ENCODE assay signal across 17 mouse cellular contexts in genomic region chr5:111824600-111825130, GRCm38 (mm10).
DNase-seq lines count a peak whose midpoint lies in the region; ATAC-seq lines count a peak whose summit lies in the region.
"Had no signal": no experiment of that assay in that cellular context is flagged by ENCODE, and none has a peak within 500 bp of the region (broad histone marks: within the 10 kb centered on the region; RNA-seq: fewer than 3 reads in every experiment).

No protein-coding gene starts in this region.

- H3K27me3 ChIP-seq in intestine, embryonic 15.5 days (replicated peaks): no peaks in the 10 kb centered on the region
- H3K27me3 ChIP-seq: embryonic facial prominence, embryonic 15.5 days; liver, embryonic 15.5 days had no signal

- peaks cover 8% of the 10 kb centered on the region for H3K4me1 ChIP-seq in intestine, embryonic 15.5 days (replicated peaks)
- H3K4me1 ChIP-seq: liver, embryonic 15.5 days had no signal

- no peak overlapping the region for H3K4me3 ChIP-seq in intestine, embryonic 15.5 days (replicated peaks)
- H3K4me3 ChIP-seq: embryonic facial prominence, embryonic 15.5 days; forebrain, embryonic 12.5 days; heart, embryonic 13.5 days; liver, embryonic 15.5 days; midbrain, embryonic 10.5 days; myocyte had no signal

- peak; percentile 59; the same call in 1 of the 2 replicates for ATAC-seq in intestine, embryonic 15.5 days
- ATAC-seq: CD4-positive, CD25-positive, alpha-beta regulatory T cell, adult 4 months; hindbrain, embryonic 16.5 days had no signal

- peak overlapping the region; percentile 51; the same call in 1 of the 2 replicates for H3K27ac ChIP-seq in intestine, embryonic 15.5 days
- H3K27ac ChIP-seq: embryonic facial prominence, embryonic 15.5 days; forebrain, embryonic 12.5 days; heart, embryonic 13.5 days; liver, embryonic 15.5 days; midbrain, embryonic 10.5 days had no signal

- no peak overlapping the region for H3K4me2 ChIP-seq in intestine, embryonic 15.5 days (replicated peaks)
- H3K4me2 ChIP-seq: embryonic facial prominence, embryonic 15.5 days; forebrain, embryonic 12.5 days; heart, embryonic 13.5 days; liver, embryonic 15.5 days had no signal

- no peaks in the 10 kb centered on the region for H3K36me3 ChIP-seq in intestine, embryonic 15.5 days
- H3K36me3 ChIP-seq: embryonic facial prominence, embryonic 15.5 days; forebrain, embryonic 12.5 days; heart, embryonic 13.5 days; liver, embryonic 15.5 days; midbrain, embryonic 10.5 days had no signal

- DNase-seq in kidney, adult 11 months: peak; percentile 16
- DNase-seq in kidney, adult 18-20 months: no peak
- DNase-seq in kidney, postnatal 14 days: peak; percentile 50
- DNase-seq in lung, postnatal 36 days: peak; percentile 46
- DNase-seq in cerebellum, adult 9-11 months: no peak
- DNase-seq in layer of hippocampus, postnatal 25 days (ENCODE audit: extremely low spot score in 1 of 2, low spot score in 1 of 2): no peak
- DNase-seq: cerebellum, adult 11 months; right cerebral cortex, postnatal 14 days had no signal

- no peak overlapping the region for H3K9ac ChIP-seq in intestine, embryonic 15.5 days
- H3K9ac ChIP-seq: embryonic facial prominence, embryonic 15.5 days; forebrain, embryonic 12.5 days; heart, embryonic 13.5 days; liver, embryonic 15.5 days had no signal

- 47% methylated on average over 4 of the region's 4 CpGs for WGBS in intestine, embryonic 15.5 days

- no peaks in the 10 kb centered on the region for H3K9me3 ChIP-seq in intestine, embryonic 15.5 days
- H3K9me3 ChIP-seq: embryonic facial prominence, embryonic 15.5 days; forebrain, embryonic 12.5 days; heart, embryonic 13.5 days; liver, embryonic 15.5 days; midbrain, embryonic 10.5 days had no signal

Comparison
In these comparisons a context has a peak if more than half of its experiments do, and no peak if none do; other contexts are left out.
1. DNase-seq: peak in kidney, adult 11 months (single experiment), kidney, postnatal 14 days (single experiment) and lung, postnatal 36 days (single experiment); none in kidney, adult 18-20 months (single experiment), cerebellum, adult 9-11 months (single experiment) and layer of hippocampus, postnatal 25 days (0 of 2).